Mouse (Mus musculus) thymus, postnatal 25 days (tissue): ENCODE results near the gene Fer1l4.

ENCODE experiments used
- DNase-seq: peaks from one replicate; pipeline ENCODE4 v3.0.0; 2022

Fer1l4 gene

GRCm38 (mm10) chr2:156052816-156053215 is at the start of gene Fer1l4:
Gene Fer1l4, minus strand, starts transcription at chr2:156052947.
- no peak for DNase-seq

- DNase-seq: no peak
Observed at GRCm38 (mm10) chr2:156091926-156092325, 39.2 kb upstream of the Fer1l4 start.

DNA sequence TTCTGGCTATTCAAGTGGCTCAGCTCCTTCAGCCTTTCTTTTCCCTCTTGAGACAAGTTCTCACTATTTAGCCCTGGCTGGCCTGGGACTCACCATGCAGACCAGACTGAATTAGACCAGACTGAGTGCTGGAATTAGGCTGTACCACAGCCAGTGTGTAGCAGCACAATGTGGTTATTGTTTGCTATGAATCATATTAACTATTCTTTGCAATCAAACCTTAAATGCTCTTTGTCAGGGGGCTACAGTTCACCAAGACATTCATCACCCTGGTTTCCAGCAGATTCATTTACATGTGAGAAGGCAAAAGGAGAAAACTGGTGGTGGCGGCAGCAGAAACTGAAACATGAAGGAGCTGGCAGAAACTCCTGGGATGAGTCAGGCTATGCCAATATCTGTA is 37.1 kb upstream of the Fer1l4 start:
- no peak for DNase-seq

- DNase-seq: no peak
Observed at GRCm38 (mm10) chr2:156087391-156088110, 34.8 kb upstream of the Fer1l4 start.

DNA sequence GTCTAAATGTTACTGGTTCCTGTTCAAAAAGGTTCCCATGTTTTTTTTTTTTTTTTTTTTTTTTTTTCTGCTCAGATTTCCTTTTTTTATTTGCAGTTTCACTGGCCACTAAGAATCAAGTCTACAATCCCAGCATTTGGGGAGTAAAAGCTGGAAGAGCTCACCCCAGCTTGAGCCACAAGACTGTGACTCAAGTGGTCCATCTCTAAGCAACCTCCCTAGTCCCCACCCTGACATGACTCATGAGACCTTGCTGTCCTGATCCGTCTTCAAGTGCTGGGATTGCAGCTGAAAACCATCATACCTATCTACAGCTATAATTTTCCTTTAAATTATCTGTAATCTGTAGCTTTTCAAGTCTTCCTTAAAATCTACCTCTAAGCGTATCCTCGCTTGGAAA is 31.8 kb upstream of the Fer1l4 start:
- DNase-seq: no peak

DNA sequence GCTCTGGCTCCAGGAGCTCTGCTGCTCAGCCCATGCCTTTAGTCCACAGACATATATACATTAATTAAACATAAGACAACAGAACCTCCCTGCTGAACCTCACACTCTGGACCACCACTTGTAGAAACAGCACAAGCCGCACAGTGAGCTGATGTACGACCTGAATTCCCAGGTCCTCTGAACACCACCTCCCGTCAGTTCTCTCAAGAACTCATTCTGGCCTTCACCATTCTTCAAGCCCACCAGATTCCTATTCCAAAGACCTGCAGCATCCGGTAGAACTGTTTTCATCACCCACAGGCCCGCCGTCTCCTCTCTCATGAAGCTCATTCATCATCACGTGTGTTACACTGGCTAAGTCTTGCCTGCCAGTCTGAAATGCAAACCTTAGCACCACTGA is 27.6 kb upstream of the Fer1l4 start:
- no peak for DNase-seq

DNA sequence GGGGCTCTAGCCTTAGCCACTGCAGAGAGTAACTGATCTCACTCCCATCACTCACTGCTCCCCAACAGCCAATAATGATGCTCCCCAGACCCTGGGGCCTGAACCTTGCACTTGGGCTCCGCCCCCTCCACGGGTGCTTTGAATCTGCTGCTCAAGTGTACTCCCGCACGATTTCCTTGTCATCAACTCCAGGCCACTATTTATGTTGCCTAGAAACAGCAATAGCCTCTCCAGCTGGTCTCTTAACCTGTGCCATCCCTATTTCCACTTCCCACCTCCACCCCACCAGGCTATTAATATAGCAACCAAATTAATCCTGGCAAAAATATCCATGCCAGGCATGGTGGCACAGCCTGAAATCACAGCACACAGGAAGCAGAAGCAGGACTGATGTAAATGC is 26.9 kb upstream of the Fer1l4 start:
- no peak for DNase-seq

- DNase-seq: no peak
Observed at GRCm38 (mm10) chr2:156079183-156079560, 26.4 kb upstream of the Fer1l4 start.

DNA sequence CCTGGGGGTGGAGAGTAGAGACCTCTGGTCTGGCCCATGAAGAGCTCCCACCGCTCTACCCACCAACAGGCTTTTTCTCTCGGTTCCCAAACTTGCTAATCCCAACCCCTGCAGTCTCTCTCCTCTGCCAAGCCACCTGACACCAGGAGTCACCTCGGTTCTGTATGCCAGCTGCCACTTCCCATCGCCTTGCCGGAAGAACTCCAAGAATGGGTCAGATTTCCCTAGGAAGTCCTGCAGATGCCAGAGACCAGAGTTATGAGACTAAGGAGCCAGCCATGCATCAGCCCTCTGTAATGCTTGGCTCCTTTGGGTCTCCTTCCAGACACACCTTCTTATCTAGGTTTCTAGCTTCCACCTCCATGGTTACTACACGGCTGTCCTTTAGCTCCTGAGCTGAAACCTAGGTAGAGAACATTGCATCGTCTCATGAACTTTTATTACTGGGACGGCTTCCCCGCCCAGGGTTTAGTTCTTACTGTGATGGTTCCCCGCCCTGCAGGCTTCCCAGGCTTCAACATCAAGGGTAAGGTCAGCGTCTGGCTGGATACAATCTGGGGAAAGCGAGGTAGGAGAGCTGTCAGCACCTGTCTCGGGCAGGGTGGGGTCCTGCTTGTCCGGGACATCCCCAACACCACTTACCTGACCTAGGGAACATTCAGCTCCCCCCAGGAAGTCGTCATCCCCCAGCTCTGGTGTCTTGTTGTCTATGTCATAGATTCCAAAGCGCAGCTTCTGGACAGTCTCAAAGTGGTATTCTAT is 25.9 kb upstream of the Fer1l4 start:
- DNase-seq: no peak

DNA sequence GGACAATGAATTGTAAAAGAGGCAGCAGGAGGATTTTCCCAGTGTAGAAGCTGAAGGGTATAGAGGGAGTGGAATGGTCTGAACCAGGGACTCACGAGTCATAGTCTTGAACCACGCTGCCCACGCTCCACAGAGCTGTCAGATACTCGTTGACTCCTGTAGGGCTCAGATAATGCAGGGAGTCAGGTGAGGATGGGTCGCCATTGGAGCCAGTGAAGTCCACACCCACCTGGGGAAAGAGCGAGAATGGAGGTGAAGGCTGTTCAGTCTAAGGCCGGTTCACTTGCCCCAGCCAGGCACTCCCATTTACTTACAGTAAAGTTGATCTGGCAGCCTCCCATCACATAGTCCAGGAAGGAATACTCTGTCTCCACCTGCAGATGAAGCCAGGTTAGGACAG is 24.7 kb upstream of the Fer1l4 start:
- no peak for DNase-seq

GRCm38 (mm10) chr2:156073725-156074124 is 21.0 kb upstream of the Fer1l4 start:
- no peak for DNase-seq

- no peak for DNase-seq
Observed at GRCm38 (mm10) chr2:156071236-156071635, 18.5 kb upstream of the Fer1l4 start.

DNA sequence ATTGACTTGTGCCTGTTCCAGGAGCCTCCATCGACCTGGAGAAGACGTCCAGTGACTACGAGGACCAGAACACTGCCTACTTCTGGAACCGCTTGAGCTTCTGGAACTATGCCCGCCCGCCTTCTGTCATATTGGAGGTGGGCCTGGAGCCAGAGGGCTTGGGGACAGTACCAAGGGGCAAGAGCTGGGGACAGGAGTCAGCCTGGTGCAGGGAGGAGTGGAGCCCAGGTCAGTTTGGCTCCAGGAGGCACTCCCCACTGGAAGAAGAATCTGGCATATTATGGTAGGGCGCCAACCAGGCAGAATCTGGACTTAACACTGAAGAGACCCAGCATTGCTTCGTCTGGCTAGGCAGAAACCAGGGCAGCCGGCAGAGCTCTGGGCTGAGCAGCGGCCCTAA is 15.2 kb upstream of the Fer1l4 start:
- no peak for DNase-seq

GRCm38 (mm10) chr2:156066126-156066525 is 13.4 kb upstream of the Fer1l4 start:
- DNase-seq: no peak

DNA sequence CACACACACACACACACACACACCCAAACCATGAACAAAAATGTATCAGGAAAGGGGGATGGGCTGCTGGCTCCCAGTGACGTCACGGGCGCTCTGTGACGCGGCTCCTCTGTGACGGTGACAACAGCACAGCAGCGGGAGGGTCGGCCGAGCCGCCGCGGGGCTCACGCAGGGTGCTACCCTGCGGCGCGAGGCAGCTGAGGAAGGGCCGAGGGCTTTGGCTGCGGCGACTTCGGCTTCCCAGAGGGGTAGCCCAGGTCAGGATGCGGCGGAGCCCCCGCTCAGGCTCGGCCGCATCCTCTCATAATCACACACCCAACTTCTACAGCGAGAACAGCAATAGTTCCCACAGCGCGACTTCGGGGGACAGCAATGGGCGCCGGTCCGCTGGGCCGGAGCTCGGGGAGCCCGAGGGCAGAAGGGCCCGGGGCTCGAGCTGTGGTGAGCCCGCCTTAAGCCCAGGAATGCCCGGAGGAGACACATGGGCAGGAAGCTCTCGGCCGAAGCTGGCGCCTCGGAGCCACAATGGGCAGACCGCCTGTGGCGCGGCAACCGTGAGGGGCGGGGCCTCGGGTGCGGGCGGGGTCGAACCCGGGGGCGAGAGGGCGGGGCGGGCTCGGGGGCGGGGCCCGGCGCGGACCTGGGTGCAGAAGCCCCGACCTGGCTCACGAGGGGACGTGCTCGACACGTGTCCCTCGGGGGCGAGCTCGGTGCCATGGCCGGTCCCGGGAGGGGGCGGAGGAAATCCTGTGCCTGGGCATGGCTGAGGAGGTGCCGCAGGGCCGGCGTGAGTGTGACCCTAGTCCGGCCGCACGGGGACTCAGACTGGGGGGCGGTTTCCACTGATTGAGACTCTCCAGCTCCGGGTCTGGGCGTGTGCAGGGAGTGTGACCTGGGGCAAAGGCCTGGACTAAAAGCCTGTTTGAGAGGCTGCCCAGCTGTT is 12.6 kb upstream of the Fer1l4 start, which contains the start of gene Spag4:
Gene Spag4 (plus strand): TSS at position 77 of the 943 bp plus-strand sequence.
- DNase-seq: peak; percentile 80

DNA sequence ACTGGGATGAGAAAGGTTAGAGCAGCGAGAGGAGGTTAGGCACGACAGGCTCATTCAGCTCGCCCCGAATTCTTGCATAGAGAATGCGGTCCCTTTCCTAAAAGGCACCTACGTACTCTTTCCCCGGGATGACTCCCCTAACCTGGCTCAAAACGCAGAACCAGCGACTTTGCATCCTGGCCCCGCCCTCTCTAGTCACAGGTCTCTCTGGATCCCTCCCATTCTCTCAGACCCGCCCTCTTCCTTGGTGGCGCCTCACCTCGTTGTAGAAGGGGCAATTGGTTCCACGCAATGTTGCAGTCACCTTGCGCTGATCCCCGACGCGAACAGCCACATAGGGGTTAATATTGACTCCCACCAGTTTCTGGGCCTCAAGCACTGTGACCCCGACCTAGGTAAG is 4.8 kb downstream of the Fer1l4 start:
- peak; percentile 36 for DNase-seq

GRCm38 (mm10) chr2:156042903-156043302 is 9.8 kb downstream of the Fer1l4 start:
- DNase-seq: no peak

DNA sequence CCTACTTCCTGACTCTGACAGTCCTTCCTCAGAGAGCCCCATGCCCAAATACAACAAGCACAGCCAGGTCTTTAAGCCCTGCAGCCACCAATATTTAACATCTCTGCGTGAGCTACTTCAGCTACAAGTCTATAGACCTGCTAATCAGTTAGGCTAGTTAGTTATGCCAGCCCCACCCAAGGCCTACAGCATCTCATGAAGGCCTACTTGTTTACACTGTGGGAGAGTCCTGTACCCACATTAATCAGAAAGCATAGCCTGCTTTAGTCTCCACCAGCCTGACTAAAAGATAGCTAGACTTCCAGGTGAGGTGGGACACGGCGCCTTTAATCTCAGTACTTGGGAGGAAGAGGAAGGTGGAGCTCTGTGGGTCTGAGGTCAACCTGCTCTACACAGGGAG is 13.4 kb downstream of the Fer1l4 start:
- no peak for DNase-seq

- DNase-seq: no peak
Observed at GRCm38 (mm10) chr2:156025482-156025881, 27.3 kb downstream of the Fer1l4 start.

GRCm38 (mm10) chr2:156021765-156022164 is 31.0 kb downstream of the Fer1l4 start:
- DNase-seq: no peak

DNA sequence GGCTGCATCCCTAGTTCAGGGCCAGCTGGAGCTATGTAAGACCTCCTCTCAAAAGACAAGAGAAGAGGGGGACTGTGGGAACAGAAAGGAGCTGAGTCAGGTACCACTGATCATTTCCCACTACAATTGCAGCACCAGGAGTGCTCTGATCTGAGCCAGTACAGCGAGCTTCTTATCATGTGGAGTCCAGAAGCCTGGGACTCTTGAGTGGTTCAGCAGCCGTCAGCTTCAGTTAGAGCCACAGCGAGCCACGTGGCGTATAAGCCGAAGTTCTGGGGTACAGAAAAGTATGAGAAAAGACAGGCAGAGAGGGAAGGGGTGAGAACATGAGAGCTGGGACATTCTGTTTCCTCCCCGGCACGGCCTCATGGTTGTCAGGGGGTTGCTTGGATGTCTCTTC is 31.5 kb downstream of the Fer1l4 start:
- no peak for DNase-seq

DNA sequence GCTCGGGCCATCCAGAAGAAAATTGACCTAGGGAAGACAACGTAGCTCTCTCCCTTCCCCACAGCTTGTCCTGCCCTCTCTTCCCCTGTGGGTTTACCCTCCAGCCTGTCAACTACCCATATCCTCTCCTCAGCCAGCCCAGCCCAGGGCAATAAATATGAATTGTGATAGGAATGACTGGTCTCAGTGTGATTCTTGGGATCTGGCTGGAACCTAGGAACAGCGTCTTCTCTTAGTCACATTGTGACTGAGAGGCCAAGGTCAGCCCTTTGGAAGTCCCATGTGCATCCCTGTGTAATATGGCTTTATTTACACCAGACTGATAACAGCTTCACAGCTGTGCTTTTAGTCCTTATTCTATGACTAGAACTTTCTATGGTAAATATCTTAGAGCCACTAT is 34.6 kb downstream of the Fer1l4 start:
- no peak for DNase-seq

DNA sequence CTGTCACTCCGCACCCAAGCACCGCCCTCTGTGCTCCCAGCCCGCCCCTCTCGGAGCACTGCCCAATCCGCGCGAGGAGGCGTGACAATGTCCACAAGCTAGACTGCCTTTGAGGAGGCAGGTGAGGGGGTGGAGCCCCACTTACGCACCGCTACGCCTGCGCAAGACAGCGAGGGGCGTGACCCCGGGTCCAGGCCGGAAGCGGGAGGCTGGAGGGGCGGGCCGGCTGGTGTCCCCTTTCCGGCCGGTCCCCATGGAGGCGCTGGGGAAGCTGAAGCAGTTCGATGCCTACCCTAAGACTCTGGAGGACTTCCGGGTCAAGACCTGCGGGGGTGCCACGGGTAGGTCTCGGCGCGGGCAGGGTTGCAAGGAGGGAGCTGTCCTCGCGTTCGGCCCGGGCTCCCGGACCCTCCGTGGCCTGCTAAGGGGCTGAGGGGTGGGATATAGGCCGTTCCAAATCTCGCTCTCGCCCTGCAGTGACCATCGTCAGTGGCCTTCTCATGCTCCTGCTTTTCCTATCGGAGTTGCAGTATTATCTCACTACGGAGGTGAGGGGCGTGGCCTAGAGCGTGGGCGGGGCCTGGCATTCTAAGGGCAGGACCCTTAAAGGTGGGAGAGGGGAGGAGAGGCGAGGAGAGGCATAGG is 44.7 kb downstream of the Fer1l4 start, which contains the start of the genes 6430550D23Rik and Ergic3:
Gene 6430550D23Rik (minus strand): TSS at position 90 of the 645 bp plus-strand sequence.
Gene Ergic3 (plus strand): TSS at position 158 of the 645 bp plus-strand sequence.
- peak; percentile 99 for DNase-seq
